Mouse (Mus musculus) embryonic fibroblast, embryonic 13.5 days (primary cell): Measurements from ENCODE around the gene Nkpd1. TPM values are rescaled to one million over a fixed set of nuclear protein-coding genes. Genes with fewer than 3 reads are reported as not detected.
A peak's percentile ranks its signal among the peaks of the same experiment; 100 is the strongest.
"Not testable (repeated sequence)": the region's sequence is repeated elsewhere in the genome, so short reads cannot be mapped to it uniquely, and the experiment has no call there.

Experiments used
- H3K27ac ChIP-seq: 2 replicates; pipeline ENCODE4 v1.5.1; 2012; ENCODE audit warnings: low read length, control low read depth, inconsistent platforms; ENCODE audit not compliant: insufficient read depth
- H3K4me1 ChIP-seq: 2 replicates; pipeline ENCODE4 v1.6.1; 2011; ENCODE audit warnings: low read length; ENCODE audit not compliant: control insufficient read depth, insufficient read depth
- H3K4me3 ChIP-seq: 2 replicates; pipeline ENCODE4 v1.5.1; 2011; ENCODE audit warnings: mild to moderate bottlenecking, control low read depth, low read length; ENCODE audit not compliant: insufficient read depth
- CTCF ChIP-seq: IDR thresholded peaks from 2 replicates; pipeline ENCODE4 v1.5.1; 2011; ENCODE audit warnings: mild to moderate bottlenecking, control low read depth, low read length, moderate library complexity, borderline replicate concordance; ENCODE audit not compliant: insufficient read depth
- POLR2A ChIP-seq: IDR thresholded peaks from 2 replicates; pipeline ENCODE4 v1.6.1; 2011; ENCODE audit warnings: low read depth, mild to moderate bottlenecking, control low read depth, low read length, moderate library complexity
- polyA plus RNA-seq: library from polyadenylated mRNA; stranded (reverse); fragments of >200 nt; gene quantifications from 2 replicates; pipeline ENCODE4 v1.2.4, GENCODE M21; 2011; ENCODE audit warnings: low read depth; ENCODE audit not compliant: missing spikeins, insufficient read length

Nkpd1 gene
- polyA plus RNA-seq, 1 experiment = not detected

DNA sequence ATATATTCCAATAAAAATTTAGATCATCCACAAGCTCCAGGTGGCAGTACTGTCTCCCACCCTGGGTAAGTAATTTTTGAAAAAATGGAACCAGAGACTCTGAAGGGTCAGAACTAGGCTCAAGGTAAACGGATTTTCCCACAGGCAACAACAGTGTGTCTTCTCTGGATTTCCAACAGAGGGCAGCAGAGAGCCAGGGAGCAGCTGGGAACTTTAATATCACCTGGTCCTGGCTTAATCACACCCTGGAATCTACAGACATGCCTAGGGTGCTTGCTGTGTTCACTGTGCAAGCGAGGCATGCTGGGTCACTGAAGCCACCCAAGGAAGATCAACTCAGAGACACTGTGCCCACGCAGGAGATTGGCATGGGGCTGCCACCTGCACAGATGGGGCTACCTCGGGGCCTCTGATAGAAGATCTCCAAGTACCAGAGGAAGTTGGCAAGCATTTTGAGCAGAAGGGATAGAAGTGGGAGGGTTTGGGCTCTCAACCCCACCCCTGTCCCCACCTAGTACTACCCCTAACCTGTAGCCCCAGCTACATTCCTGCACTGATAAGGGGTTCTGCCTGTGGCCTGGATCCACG, 14.1 kb upstream of the Nkpd1 start:
- H3K4me1 ChIP-seq = 0 out of 2 replicates have a peak, but pooled peaks cover 2% of the 10 kb centered on the region

DNA sequence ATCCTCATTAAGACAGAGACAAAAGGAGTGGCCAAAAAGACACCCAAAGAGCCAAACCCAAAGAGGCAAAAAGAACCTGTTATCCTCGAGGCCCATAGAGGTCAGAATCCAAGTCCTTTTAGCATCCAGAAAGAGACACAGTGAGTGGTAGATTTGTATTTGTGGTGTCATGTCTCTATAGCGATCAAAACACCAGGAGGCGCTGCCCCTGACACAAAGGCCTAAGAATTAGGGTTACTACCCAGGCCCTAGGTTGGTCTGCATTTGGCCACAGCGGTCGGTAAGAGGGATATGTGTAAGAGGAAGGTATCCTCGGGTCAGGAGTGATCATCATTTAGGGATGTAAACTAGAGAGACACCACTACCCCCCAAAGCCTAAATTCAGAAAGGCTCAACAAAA, 11.3 kb upstream of the Nkpd1 start:
- TF ChIP-seq POLR2A = no peak
- no peak for TF ChIP-seq CTCF
- H3K4me3 ChIP-seq = no peak overlapping the region

More for the DNA sequence above, 14.1 kb upstream of the Nkpd1 start:
- Histone ChIP-seq H3K27ac (no peak overlapping the region), H3K4me3 (no peak overlapping the region)
- peak; percentile 54; the same call in 1 of the 2 replicates for TF ChIP-seq CTCF
- no peak for TF ChIP-seq POLR2A

DNA sequence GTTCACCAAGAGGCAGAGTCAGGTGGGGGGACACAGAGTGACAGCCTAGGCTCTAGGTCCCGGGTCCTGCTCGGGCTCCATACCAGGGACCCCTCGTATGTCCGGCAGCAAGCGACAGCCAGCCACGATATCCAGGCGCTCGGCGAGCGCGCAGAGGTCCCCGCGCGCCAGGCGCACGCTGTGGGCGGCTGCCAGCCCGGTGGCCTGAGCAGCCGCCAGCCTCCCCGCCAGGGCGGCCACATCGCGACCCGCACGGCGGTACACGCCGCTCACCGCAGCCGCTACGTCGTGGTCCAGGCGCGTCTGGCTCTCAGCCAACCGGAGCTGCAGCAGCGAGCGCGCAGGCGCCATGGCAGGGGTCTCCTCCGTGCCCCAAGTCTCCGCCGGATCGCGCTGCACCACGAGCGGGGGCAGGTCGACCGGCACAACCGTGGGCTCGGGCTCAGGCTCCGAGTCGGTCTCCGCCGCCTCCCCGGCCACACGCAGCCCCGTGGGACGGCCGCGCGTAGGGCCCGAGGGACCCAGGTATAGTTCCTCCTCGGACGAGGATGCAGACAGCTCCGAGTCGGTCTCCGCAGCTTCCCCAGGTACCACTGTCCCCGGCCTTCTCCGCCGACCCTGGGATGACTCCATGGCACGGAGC, 10.5 kb upstream of the Nkpd1 start:
- TF ChIP-seq CTCF (no peak), POLR2A (0 out of 2 replicates have a peak, but pooled peaks have one; percentile 24)
- no peak overlapping the region for H3K27ac ChIP-seq
- no peaks in the 10 kb centered on the region for H3K4me1 ChIP-seq
- peak overlapping the region; percentile 68 for H3K4me3 ChIP-seq

More for the DNA sequence above, 11.3 kb upstream of the Nkpd1 start:
- Histone ChIP-seq H3K27ac (no peak overlapping the region), H3K4me1 (0 out of 2 replicates have a peak, but pooled peaks cover 2% of the 10 kb centered on the region)

DNA sequence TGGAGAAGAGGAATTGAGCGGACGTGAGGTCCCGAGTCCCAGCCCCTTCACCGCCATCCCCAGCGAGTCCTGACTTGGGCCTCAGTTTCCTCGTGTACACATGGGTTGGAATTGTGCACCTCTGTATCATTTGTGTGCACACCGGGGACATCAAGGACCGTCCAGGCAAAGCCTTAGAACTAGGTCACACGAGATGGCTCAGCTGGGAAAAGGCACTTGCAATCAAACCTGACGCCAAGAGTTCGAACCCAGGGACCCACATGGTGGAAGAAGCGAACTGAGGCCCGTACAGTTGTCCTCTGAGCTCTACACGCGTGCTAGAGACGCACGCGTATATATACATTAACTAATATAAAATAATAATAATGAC, 10.0 kb upstream of the Nkpd1 start:
- Histone ChIP-seq H3K4me1 (no peaks in the 10 kb centered on the region), H3K4me3 (peak overlapping the region; percentile 68), H3K27ac (no peak overlapping the region)
- TF ChIP-seq CTCF (no peak), POLR2A (no peak)

DNA sequence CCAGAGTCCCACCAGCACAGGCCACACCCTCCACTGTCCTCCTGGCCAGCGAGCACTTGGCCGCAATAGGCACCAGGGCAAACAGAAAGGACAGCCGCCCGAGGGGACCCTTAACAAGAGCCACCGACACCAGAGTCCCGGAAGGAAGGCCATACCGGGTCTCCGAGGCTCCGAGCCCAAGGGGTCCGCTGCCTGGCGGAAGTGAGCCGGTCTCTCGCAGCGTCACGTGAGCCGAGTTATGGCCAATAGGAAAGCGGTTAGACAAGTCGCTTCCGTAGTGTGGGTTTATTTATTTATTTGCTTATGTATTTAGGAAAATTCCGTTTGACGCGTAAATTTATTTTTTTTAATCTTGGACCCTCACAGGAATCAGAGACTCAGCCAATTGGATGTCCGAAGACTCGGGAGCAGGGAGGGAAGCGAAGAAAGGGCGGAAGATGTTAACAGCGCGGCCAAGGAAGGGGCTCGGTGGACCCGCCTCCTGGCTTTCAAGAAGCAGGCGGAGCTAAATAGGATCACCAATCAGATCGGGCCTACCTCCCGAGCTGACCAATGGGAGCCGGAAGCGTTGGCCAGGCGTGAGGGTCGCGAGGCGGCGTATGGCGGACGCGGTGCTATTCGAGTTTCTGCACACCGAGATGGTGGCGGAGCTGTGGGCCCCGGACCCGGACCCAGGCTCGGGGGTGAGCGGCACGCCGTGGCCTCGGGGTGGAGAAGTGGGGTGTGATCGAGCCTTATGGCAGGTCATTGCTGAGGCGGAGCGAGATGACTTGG, 9.3 kb upstream of the Nkpd1 start, which contains the start of the genes Bloc1s3 and Trappc6a:
Gene Bloc1s3 (minus strand): TSS at position 218 of the 774 bp plus-strand sequence.
Gene Trappc6a (plus strand): TSS at position 246 of the 774 bp plus-strand sequence.
- Histone ChIP-seq H3K4me1 (no peaks in the 10 kb centered on the region), H3K27ac (peak within 1 kb of the TSS; percentile 43), H3K4me3 (peak within 1 kb of the TSS; percentile 68)
- TF ChIP-seq POLR2A (peak; percentile 75), CTCF (no peak)

DNA sequence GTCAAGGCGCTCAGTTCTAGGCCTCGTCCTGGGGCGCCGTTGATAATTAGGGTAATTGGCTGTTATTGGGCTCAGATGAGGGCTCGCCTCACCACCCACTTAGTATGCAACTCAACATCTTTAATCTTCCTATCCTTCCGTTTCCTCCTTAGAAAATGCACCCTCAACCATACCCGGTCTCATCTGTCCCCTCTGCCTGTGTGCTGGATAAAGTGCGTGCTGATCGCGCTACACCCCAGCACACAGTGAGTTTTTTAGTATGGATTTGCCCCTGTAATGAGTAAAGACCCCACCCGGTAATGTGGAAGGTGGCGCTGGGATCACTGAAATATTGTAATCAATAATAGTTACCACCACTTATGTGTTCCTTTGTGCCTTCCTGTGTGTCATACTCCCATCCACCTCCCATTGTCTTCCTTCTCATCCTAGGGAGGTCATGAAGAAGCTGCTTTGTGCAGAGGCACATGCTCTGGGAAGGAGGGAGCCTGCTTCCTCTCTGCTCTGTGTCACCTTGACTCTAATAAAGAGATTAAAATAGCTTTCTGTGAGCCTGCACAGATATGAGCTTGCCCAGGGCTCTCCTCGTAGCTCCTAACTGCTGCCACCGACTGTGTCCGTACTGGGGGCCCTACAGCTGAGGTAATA, 8.6 kb upstream of the Nkpd1 start:
- TF ChIP-seq POLR2A (no peak), CTCF (no peak)
- peak overlapping the region; percentile 68 for H3K4me3 ChIP-seq
- H3K27ac ChIP-seq = no peak overlapping the region
- no peaks in the 10 kb centered on the region for H3K4me1 ChIP-seq

DNA sequence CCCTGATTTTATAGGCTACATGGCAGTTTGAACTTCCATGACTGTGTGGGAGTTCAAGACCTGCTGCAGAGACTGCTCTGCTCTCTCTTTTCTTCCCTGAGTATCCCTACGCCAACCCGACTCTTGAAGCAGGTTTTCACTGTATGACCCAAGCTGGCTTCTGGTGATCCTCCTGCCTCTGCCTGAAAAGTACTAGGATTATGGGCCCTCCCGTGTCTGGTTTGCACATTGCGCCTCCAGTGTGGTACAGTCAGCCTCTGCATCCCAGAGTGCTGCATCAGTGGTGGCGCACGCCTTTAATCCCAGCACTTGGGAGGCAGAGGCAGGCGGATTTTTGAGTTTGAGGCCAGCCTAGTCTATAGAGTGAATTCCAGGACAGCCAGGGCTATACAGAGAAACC, 7.9 kb upstream of the Nkpd1 start:
- no peak for TF ChIP-seq CTCF
- no peak for TF ChIP-seq POLR2A
- Histone ChIP-seq H3K27ac (no peak overlapping the region), H3K4me3 (no peak overlapping the region)

DNA sequence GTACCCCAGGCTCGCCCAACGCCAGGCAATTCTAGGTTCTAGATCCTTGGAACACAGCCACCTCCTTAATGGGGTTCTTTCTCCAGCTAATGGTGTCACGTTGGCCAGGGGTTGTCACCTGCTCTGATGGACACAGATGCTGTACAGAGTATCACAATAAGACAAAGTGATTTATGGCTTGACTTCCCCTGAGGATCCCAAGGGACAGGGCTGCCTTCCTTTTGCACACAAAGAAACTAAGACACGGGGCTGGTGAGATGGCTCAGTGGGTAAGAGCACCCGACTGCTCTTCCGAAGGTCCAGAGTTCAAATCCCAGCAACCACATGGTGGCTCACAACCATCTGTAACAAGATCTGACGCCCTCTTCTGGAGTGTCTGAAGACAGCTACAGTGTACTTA, 5.7 kb upstream of the Nkpd1 start:
- not testable (repeated sequence) for H3K27ac ChIP-seq, H3K4me1 ChIP-seq, H3K4me3 ChIP-seq

More for the DNA sequence above, 7.9 kb upstream of the Nkpd1 start:
- no peaks in the 10 kb centered on the region for H3K4me1 ChIP-seq

DNA sequence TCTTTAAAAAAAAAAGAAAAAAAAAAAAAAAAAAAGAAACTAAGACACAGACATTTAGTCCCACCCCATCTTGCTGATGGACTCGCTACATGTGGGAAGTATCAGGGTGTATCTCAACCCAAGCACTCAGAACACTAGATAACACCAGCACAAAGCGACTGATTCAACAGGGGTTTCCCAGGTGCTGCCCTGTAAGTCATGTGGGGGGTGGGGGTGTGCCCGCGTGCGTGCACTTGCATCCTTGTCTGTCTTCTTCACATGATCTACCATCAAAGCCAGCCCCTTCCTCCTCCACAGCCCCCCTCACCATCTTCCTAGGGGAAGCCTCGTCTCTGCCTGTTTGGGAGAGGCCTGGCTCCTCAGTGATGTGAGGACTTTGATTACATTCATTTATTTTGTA, 5.3 kb upstream of the Nkpd1 start:
- Histone ChIP-seq H3K4me1 (no peaks in the 10 kb centered on the region), H3K27ac (no peak overlapping the region), H3K4me3 (no peak overlapping the region)
- TF ChIP-seq POLR2A (no peak), CTCF (no peak)

DNA sequence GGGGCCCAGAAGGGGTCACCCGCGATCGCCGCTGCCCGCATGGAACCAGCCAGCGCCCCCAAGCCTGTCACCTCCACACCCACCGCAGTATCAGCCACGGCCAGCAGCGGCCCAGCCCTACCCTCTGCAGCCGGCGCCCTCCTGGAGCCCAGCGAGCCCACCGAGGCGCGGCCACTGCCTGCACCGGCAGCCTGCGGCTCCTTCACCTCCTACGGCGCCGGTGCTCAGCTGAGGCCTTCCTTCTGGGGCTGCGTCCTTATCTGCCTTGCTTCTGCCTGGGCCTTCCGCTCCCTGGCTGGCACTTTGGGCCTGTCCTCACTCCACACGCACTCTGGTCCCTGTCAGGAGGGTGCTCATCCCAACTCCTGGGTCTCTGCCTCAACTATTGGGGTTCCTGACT, 2.4 kb downstream of the Nkpd1 start:
- Histone ChIP-seq H3K27ac (no peak overlapping the region), H3K4me1 (no peaks in the 10 kb centered on the region), H3K4me3 (no peak overlapping the region)
- TF ChIP-seq POLR2A (no peak), CTCF (no peak)
